Mouse (Mus musculus) E14TG2a.4 (cell line): ENCODE measurements around the gene Naaladl1.

Experiments
- CTCF ChIP-seq: conservative IDR thresholded peaks from 2 replicates; pipeline ENCODE4 v1.5.1; 2014; ENCODE audit warnings: low read length
- NANOG ChIP-seq: IDR thresholded peaks from 2 replicates; pipeline ENCODE4 v1.6.1; 2014; ENCODE audit warnings: borderline replicate concordance, low read length, mixed read lengths

DNA sequence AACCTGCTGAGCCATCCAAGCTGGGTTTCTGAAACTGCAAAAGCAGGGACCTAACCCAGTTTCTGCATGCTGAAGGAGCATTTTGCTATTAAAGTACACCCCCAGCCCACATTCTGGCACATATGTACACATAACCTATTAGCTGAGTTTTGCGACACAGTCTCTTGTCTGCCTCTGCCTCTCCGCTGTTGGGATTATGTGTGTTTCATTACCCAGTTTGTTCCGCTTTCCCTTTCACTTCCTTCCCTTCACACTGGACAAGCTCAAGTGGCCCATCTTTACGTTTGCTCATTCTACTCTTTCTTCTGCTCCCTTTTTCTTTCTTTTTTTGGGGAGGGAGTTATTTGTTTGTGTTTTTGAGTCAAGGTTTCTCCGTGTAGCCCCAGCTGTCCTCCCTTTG lies 31.7 kb upstream of the Naaladl1 start:
- no peak for TF ChIP-seq CTCF
- TF ChIP-seq NANOG = no peak
